Comparison of ENCODE assay signal across 20 mouse cellular contexts in the genomic region with DNA sequence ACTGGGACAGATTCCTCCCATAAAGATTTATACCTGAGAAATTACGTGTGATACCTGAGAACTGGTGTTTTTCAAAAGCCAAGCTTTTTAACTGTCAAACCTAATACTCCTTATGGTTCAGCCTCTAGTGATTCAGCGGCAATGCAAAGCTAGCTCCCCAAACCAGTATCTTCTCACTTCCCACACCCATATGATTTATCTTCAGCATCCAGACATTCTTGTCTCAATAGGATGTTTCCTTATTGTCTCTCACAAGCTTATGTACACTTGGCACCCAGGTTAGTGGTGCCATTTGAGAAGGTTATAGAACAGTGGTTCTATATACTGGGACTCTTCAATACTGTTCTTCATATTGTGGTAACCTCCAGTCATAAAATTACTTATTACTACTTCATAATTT.
"Had no signal": no experiment of that assay in that cellular context is flagged by ENCODE, and none has a peak within 500 bp of the region (broad histone marks: within the 10 kb centered on the region; RNA-seq: fewer than 3 reads in every experiment).

No protein-coding gene starts in this region.

- H3K27me3 ChIP-seq: megakaryocyte, embryonic 14.5 days; midbrain, embryonic 12.5 days; neural tube, embryonic 13.5 days; neural tube, embryonic 15.5 days; stomach, embryonic 15.5 days had no signal

- H3K36me3 ChIP-seq: midbrain, embryonic 10.5 days; midbrain, embryonic 12.5 days; neural tube, embryonic 13.5 days; neural tube, embryonic 15.5 days; stomach, embryonic 15.5 days had no signal

- H3K9me3 ChIP-seq: megakaryocyte, embryonic 14.5 days; midbrain, embryonic 10.5 days; midbrain, embryonic 12.5 days; neural tube, embryonic 13.5 days; neural tube, embryonic 15.5 days; stomach, embryonic 15.5 days had no signal

- ATAC-seq: midbrain, embryonic 16.5 days had no signal

- H3K4me2 ChIP-seq: lung, embryonic 14.5 days; midbrain, embryonic 12.5 days; neural tube, embryonic 13.5 days; neural tube, embryonic 15.5 days; stomach, embryonic 15.5 days had no signal

- H3K4me3 ChIP-seq: megakaryocyte, embryonic 14.5 days; midbrain, embryonic 10.5 days; midbrain, embryonic 12.5 days; myocyte; neural tube, embryonic 13.5 days; neural tube, embryonic 15.5 days; stomach, embryonic 15.5 days had no signal

- H3K27ac ChIP-seq: midbrain, embryonic 10.5 days; midbrain, embryonic 12.5 days; neural tube, embryonic 13.5 days; neural tube, embryonic 15.5 days; stomach, embryonic 15.5 days; stomach, postnatal 0 days had no signal

- DNase-seq: lung, adult 18-20 months; lung, embryonic 14.5 days; lung, postnatal 10 days; lung, postnatal 4 days; midbrain, embryonic 14.5 days; retina, postnatal 1 day; right cerebral cortex, adult 18-20 months; right cerebral cortex, postnatal 14 days; thymus, adult 2 months; thymus, postnatal 25 days; thymus, postnatal 4 days had no signal

- H3K4me1 ChIP-seq: midbrain, embryonic 10.5 days; midbrain, embryonic 12.5 days; neural tube, embryonic 13.5 days; neural tube, embryonic 15.5 days; stomach, embryonic 15.5 days had no signal

- H3K9ac ChIP-seq: lung, embryonic 14.5 days; midbrain, embryonic 12.5 days; neural tube, embryonic 13.5 days; neural tube, embryonic 15.5 days; stomach, embryonic 15.5 days had no signal
